Mouse (Mus musculus): ENCODE results near the gene Gna14.

Gene Gna14

GRCm38 (mm10) chr19:16435531-16436231 is at the start of gene Gna14:
TSS of gene Gna14 (plus strand) at chr19:16435762.
- DNase-seq (ENCODE audit: low spot score in 2 of 2), result peak; percentile 12 to 36

- DNase-seq (ENCODE audit: low spot score in 2 of 2), result no peak
Observed at GRCm38 (mm10) chr19:16386514-16386913, 49.0 kb upstream of the Gna14 start.

GRCm38 (mm10) chr19:16390192-16390795 is 45.3 kb upstream of the Gna14 start:
- DNase-seq (ENCODE audit: low spot score in 2 of 2), result no peak

DNA sequence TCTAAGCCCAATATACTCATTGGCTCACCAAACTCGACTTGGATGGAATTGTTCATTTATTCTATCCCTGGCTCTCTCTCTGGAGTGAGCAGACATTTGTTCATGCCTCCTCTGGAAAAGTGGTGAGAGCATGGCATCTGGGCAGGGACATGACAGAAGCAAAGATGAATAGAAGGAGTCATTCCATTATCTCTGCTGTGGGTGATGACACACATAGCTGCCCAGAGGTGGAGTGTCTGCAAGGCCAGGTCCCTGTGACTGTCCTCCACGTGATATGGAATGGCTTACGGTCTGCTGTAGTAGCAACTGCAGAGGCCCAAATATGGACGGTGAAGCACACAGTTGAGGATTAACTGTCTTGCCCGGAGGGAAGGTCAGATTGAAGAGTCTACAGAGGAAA is 41.2 kb upstream of the Gna14 start:
- no peak for DNase-seq (ENCODE audit: low spot score in 2 of 2)

GRCm38 (mm10) chr19:16403101-16403500 is 32.5 kb upstream of the Gna14 start:
- no peak for DNase-seq (ENCODE audit: low spot score in 2 of 2)

DNA sequence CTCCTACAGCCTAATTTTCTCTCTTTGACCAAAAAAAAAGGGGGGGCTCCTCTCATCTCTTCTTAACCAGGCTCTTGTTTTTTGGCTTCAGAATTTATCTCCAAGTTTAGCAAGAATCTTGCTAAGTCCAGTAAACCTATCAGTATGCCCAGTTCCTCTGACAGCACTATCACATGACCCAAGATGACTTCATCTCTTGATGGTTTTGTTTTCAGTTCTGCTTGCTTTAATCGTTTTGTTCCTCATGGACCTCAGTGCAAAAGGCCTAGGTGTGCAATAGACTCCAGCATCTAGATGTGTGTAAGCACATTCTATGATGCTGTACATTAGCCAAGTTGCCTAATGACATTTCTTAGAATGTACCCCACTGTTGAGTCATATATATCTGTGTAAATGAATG is 27.8 kb upstream of the Gna14 start:
- DNase-seq (ENCODE audit: low spot score in 2 of 2), result no peak

- DNase-seq (ENCODE audit: low spot score in 2 of 2), result no peak
Observed at GRCm38 (mm10) chr19:16411302-16411701, 24.3 kb upstream of the Gna14 start.

DNA sequence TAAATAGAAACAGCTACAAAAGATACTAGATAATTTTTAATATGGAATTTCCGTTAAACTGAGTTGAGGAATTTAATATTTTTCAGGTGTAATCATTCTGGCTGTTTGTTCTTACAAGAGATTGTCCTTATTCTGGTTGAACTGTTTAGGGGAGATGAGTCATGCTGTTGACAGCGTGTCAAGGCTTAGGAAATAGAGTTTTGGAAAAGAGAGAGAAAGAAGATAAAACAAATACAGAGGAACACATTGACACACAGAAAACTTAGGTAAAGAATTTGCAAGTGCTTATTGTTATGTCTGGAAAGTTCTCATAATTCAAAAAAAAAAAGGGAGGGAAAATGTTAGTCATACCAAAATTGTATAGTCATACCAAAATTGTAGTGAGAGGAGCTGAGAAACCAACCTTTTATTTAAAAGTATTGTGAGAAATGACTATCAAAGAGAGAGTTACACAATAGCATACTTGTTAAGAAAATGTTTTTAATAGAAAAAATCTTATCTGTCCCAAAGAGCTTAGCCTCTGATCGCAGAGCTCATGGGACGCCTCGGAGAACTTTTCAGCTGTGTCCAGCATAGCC is 17.4 kb upstream of the Gna14 start:
- no peak for DNase-seq (ENCODE audit: low spot score in 2 of 2)

DNA sequence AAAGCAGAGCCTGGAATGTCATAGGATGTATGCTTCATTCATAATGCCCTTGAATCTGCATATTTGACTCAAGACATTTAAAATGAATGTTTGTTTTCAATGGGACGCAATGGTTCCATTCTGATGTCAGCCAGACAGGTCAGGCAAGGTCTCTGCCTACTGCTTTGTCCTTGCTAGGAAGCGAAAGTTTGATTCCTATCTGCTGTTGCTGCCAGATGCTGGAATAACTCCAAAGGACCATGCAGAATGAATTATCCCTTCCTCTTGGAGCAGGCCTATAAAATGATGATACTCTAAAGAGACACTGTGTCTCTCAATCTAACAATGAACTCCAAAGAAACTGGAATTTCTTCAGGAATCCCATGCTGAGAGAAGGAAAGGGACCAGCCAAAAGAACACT is 10.0 kb upstream of the Gna14 start:
- no peak for DNase-seq (ENCODE audit: low spot score in 2 of 2)

DNA sequence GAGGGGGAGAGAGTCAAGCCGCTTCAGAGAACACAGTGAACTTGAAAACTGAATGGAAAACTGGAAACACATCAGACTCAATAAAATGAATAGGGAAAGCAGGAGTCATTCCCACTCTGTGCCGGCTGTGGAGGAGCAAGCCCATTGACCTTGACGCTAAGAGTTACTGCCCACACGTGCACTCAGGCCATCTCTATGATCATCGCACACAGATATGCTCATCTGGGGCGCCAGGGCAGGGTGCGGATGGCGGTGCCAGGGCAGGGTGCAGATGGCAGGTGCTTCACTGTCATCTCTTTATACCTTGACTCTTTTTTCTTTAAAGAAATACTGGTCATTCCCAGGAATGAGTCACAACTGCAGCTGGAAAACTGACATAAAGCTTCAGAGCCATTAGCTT is 4.2 kb upstream of the Gna14 start:
- no peak for DNase-seq (ENCODE audit: low spot score in 2 of 2)

DNA sequence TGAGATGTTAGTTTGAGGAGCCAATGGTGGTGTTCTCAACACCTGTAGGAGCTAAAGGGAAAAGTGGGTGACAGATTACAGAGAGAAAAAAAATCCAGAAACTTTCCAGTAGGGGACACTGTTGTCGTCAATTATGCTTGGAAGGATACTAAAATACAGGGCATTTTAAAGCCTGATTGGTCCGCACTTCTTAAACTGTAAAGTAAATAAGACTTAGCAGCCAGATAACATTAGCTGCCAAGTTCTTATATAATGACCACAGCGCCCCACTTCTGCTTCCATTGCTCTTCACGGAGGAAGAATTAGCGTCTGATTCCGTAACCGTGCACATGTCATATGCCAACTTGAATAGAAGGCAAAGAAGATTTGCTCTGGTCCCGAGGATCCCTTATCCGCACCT is 683 bp upstream of the Gna14 start:
- DNase-seq (ENCODE audit: low spot score in 2 of 2), result no peak

- peak in 1 of 2 experiments; percentile 17 for DNase-seq (ENCODE audit: low spot score in 2 of 2)
Observed at GRCm38 (mm10) chr19:16436335-16437169, 990 bp downstream of the Gna14 start.

GRCm38 (mm10) chr19:16437170-16437483 is 1.6 kb downstream of the Gna14 start:
- no peak for DNase-seq (ENCODE audit: low spot score in 2 of 2)

- no peak for DNase-seq (ENCODE audit: low spot score in 2 of 2)
Observed at GRCm38 (mm10) chr19:16437906-16438305, 2.3 kb downstream of the Gna14 start.

GRCm38 (mm10) chr19:16439278-16439677 is 3.7 kb downstream of the Gna14 start:
- DNase-seq (ENCODE audit: low spot score in 2 of 2), result no peak

GRCm38 (mm10) chr19:16439834-16440233 is 4.3 kb downstream of the Gna14 start:
- DNase-seq (ENCODE audit: low spot score in 2 of 2), result no peak

DNA sequence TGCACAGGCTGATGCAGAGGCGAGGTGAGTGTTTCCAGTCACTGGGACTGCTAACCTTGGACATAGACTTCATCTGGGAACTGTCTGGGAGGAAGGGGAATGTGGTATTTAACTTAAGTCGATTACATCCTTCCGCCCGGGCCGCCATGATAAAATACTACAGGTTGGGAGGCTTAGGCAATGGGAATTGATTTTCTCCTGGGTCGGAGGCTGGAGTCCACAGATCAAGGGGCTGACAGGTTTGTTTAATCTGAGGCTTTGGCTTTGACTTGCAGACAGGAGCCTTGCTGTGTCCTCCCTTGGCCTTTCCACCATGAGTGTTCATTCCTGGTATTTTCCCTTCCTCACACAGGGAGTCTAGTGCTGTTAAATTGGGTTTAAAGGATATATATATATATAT is 5.8 kb downstream of the Gna14 start:
- DNase-seq (ENCODE audit: low spot score in 2 of 2), result no peak

- DNase-seq (ENCODE audit: low spot score in 2 of 2), result no peak
Observed at GRCm38 (mm10) chr19:16443335-16443734, 7.8 kb downstream of the Gna14 start.

DNA sequence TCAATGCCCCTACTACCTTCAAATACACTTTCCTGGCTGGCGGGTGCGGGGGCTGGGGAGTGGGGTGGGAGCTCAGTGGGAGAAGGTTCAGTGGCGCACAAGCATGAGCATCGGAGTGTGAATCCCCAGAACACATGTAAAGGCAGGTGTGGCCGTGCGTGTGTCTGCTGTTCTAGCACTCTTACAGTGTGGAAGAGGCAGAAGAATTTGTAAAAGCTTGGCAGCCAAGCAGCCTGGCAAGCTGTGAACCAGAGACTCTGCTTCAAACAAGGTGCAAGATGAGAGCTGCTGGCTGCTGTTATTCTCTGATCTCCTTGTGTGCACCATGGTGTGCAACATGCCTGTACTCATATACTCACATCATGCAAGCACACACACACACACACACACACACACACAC is 11.1 kb downstream of the Gna14 start:
- DNase-seq (ENCODE audit: low spot score in 2 of 2), result no peak

DNA sequence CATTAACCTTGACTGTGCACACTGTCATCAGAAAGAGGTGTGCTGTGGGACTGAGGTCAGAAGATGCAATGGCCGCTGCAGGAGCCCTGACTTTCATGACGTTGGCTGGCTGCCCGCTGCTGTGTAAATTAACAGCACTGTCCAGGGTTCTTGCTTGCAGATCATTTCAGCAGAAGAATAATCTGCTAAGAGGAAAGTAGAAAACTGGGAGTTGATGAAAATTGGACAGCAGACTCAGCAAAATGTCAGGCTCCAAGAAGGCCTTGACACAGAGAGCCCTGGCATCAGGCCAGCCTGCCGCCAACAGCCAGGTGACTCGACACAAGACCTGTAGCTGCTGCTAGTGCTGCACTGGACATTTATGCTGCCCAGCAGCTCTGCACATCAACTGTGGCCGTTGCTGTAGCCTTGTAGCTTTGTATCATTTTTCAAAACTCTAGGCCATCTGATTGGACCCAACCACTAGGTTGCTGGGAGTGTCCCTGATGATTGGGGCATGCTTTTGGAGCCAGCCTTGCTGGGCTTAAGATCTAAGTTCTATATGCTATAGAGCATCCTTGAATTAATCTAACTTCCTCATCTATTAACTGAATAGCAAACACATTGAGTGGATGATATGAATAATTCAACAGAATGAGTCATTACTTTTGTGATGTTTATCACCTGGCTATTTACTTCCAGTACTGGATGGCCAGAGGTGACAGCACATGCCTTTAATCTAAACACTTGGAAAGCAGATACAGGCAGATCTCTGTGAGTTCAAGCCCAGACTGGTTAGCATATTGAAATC is 12.5 kb downstream of the Gna14 start:
- no peak for DNase-seq (ENCODE audit: low spot score in 2 of 2)

- DNase-seq (ENCODE audit: low spot score in 2 of 2), result no peak
Observed at GRCm38 (mm10) chr19:16448796-16449195, 13.2 kb downstream of the Gna14 start.

- DNase-seq (ENCODE audit: low spot score in 2 of 2), result no peak
Observed at GRCm38 (mm10) chr19:16450824-16451223, 15.3 kb downstream of the Gna14 start.
